Mouse (Mus musculus) C2C12 (cell line): ENCODE data around the gene Gm45233.

ENCODE experiments used
- CEBPB ChIP-seq: IDR thresholded peaks from one replicate; pipeline ENCODE4 v1.6.1; 2011; ENCODE audit warnings: low read depth, mild to moderate bottlenecking, control low read depth, moderate library complexity
- CTCF ChIP-seq: IDR thresholded peaks from one replicate; pipeline ENCODE4 v1.5.1; 2011; ENCODE audit not compliant: control insufficient read depth, insufficient read depth, insufficient read length
- FOSL1 ChIP-seq: IDR thresholded peaks from one replicate; pipeline ENCODE4 v1.8.0; 2011; ENCODE audit warnings: mild to moderate bottlenecking, low read length; ENCODE audit not compliant: poor library complexity, insufficient read depth, severe bottlenecking
- MAX ChIP-seq: IDR thresholded peaks from one replicate; pipeline ENCODE4 v1.6.1; 2011; ENCODE audit warnings: mild to moderate bottlenecking, control low read depth
- MYOD1 ChIP-seq: IDR thresholded peaks from one replicate; pipeline ENCODE4 v1.6.1; 2011; ENCODE audit warnings: low read depth; ENCODE audit not compliant: control insufficient read depth, insufficient read length
- USF1 ChIP-seq: IDR thresholded peaks from one replicate; pipeline ENCODE4 v1.6.1; 2011; ENCODE audit warnings: low read depth, mild to moderate bottlenecking, control low read depth, moderate library complexity

GRCm38 (mm10) chr7:43407573-43407972 lies 36.4 kb upstream of the Gm45233 start:
- no peak for TF ChIP-seq USF1
- no peak for TF ChIP-seq CTCF
- no peak for TF ChIP-seq MAX
- TF ChIP-seq CEBPB = no peak
- no peak for TF ChIP-seq MYOD1
- TF ChIP-seq FOSL1 = no peak
